Mouse (Mus musculus) embryonic facial prominence, embryonic 10.5 days (tissue): Measurements from ENCODE around the gene Hmga2. TPM values are rescaled to one million over a fixed set of nuclear protein-coding genes. Genes with fewer than 3 reads are reported as not detected.

ENCODE experiments used
- DNase-seq: peaks from one replicate; pipeline ENCODE4 v3.0.0-alpha.2; 2017; ENCODE audit warnings: low spot score
- H3K27ac ChIP-seq: fragments of 300-500 bp; sonication (generic); replicated peaks from 2 replicates; pipeline ENCODE4 v1.5.1; 2016; ENCODE audit warnings: mild to moderate bottlenecking
- H3K27me3 ChIP-seq: fragments of 300-500 bp; sonication (generic); replicated peaks from 2 replicates; pipeline ENCODE4 v1.6.1; 2016; ENCODE audit warnings: low read depth, mild to moderate bottlenecking; ENCODE audit not compliant: poor library complexity, severe bottlenecking
- H3K36me3 ChIP-seq: fragments of 300-500 bp; sonication (generic); replicated peaks from 2 replicates; pipeline ENCODE4 v1.6.1; 2016; ENCODE audit warnings: mild to moderate bottlenecking, moderate library complexity
- H3K4me1 ChIP-seq: fragments of 300-500 bp; sonication (generic); 2 replicates; pipeline ENCODE4 v1.6.1; 2016
- H3K4me3 ChIP-seq: fragments of 300-500 bp; sonication (generic); 2 replicates; pipeline ENCODE4 v1.5.1; 2016; ENCODE audit warnings: mild to moderate bottlenecking, moderate library complexity
- H3K9me3 ChIP-seq: fragments of 300-500 bp; sonication (generic); 2 replicates; pipeline ENCODE4 v1.6.1; 2016; ENCODE audit warnings: mild to moderate bottlenecking
- WGBS: fragments of 180-500 bp; shearing (Covaris S2); methylation state at CpG from one replicate; pipeline ENCODE4 v1.1.7; 2016; 5-methylcytosine and 5-hydroxymethylcytosine counted together
- polyA plus RNA-seq: library from polyadenylated mRNA; unstranded; fragments of >200 nt; fragmentation: Nextera tagmentation; extraction: Ambion mirVana; gene quantifications from 2 replicates; pipeline ENCODE4 v1.2.1, GENCODE M21; 2016

Hmga2 gene
- polyA plus RNA-seq, 1 experiment from 2014 or later: 94.0 TPM

DNA sequence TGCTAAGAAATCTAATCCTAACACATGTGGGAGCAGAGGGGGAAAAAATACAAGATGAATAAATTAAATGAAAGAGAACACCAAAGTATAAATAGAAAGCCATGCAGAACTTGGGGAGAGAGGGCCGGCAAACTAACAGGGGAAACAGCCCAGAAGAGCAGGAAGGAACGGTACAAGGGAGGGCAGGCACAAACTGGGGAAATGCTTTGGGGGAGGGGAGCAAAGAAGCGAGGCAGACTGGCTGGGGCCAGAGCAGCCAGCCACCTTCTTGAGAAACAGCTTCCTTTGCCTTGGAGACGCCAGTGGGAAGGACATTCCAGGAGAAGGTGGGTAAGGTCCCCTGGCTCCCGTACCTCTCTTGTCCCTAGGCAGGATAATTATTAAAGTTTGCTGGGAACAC, 14.5 kb downstream of the Hmga2 start:
- Histone ChIP-seq H3K27me3 (no peaks in the 10 kb centered on the region), H3K36me3 (peaks cover 95% of the 10 kb centered on the region), H3K9me3 (no peaks in the 10 kb centered on the region), H3K27ac (peak overlapping the region; percentile 26; the same call in 1 of the 2 replicates), H3K4me3 (no peak overlapping the region), H3K4me1 (peaks cover 16% of the 10 kb centered on the region)
- no peak for DNase-seq
- 36% methylated on average over 5 of the region's 5 CpGs for WGBS

- Histone ChIP-seq H3K27ac (no peak overlapping the region), H3K4me3 (no peak overlapping the region), H3K9me3 (no peaks in the 10 kb centered on the region), H3K4me1 (peaks cover 16% of the 10 kb centered on the region), H3K27me3 (no peaks in the 10 kb centered on the region), H3K36me3 (peaks cover 95% of the 10 kb centered on the region)
- no peak for DNase-seq
- WGBS: 85% methylated on average over 5 of the region's 5 CpGs
Measured at GRCm38 (mm10) chr10:120461301-120461700, 15.0 kb downstream of the Hmga2 start.

- Histone ChIP-seq H3K4me3 (no peak overlapping the region), H3K4me1 (peaks cover 16% of the 10 kb centered on the region), H3K27ac (no peak overlapping the region), H3K27me3 (no peaks in the 10 kb centered on the region), H3K9me3 (no peaks in the 10 kb centered on the region), H3K36me3 (peaks cover 95% of the 10 kb centered on the region)
- DNase-seq: no peak
- WGBS: 94% methylated on average over 8 of the region's 8 CpGs
Measured at GRCm38 (mm10) chr10:120458866-120459265, 17.4 kb downstream of the Hmga2 start.

GRCm38 (mm10) chr10:120449661-120450284, 26.5 kb downstream of the Hmga2 start:
- no peaks in the 10 kb centered on the region for H3K27me3 ChIP-seq
- no peak for DNase-seq
- peaks cover 94% of the 10 kb centered on the region for H3K36me3 ChIP-seq
- WGBS: 76% methylated on average over 19 of the region's 19 CpGs
- H3K27ac ChIP-seq: no peak overlapping the region
- H3K4me1 ChIP-seq: peaks cover 18% of the 10 kb centered on the region; the same call in 1 of the 2 replicates
- no peak overlapping the region for H3K4me3 ChIP-seq
- H3K9me3 ChIP-seq: no peaks in the 10 kb centered on the region

DNA sequence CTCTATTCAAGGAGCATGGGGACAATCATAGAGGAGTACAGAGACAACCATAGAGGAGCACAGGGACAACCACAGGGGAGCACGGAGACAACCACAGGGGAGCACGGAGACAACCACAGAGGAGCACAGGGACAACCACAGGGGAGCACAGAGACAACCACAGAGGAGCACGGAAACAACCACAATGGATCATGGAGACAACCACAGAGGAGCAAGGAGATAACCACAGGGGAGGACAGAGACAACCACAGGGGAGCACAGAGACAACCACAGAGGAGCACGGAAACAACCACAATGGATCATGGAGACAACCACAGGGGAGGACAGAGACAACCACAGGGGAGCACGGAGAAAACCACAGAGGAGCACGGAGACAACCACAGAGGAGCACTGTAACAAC, 29.5 kb downstream of the Hmga2 start:
- peaks cover 94% of the 10 kb centered on the region for H3K36me3 ChIP-seq
- no peak overlapping the region for H3K27ac ChIP-seq
- DNase-seq: no peak
- H3K27me3 ChIP-seq: no peaks in the 10 kb centered on the region
- no peak overlapping the region for H3K4me3 ChIP-seq
- 95% methylated on average over 6 of the region's 6 CpGs for WGBS
- H3K9me3 ChIP-seq: no peaks in the 10 kb centered on the region
- H3K4me1 ChIP-seq: peaks cover 22% of the 10 kb centered on the region

GRCm38 (mm10) chr10:120446206-120446605, 30.1 kb downstream of the Hmga2 start:
- no peak overlapping the region for H3K4me3 ChIP-seq
- H3K36me3 ChIP-seq: peaks cover 94% of the 10 kb centered on the region
- no peak overlapping the region for H3K27ac ChIP-seq
- DNase-seq: no peak
- H3K27me3 ChIP-seq: no peaks in the 10 kb centered on the region
- no peaks in the 10 kb centered on the region for H3K9me3 ChIP-seq
- 84% methylated on average over 9 of the region's 9 CpGs for WGBS
- H3K4me1 ChIP-seq: peaks cover 27% of the 10 kb centered on the region

- peaks cover 26% of the 10 kb centered on the region for H3K4me1 ChIP-seq
- H3K36me3 ChIP-seq: peaks cover 96% of the 10 kb centered on the region
- DNase-seq: no peak
- H3K4me3 ChIP-seq: no peak overlapping the region
- WGBS: 80% methylated on average over 9 of the region's 9 CpGs
- H3K9me3 ChIP-seq: no peaks in the 10 kb centered on the region
- H3K27me3 ChIP-seq: no peaks in the 10 kb centered on the region
- no peak overlapping the region for H3K27ac ChIP-seq
Measured at GRCm38 (mm10) chr10:120444463-120445070, 31.7 kb downstream of the Hmga2 start.

DNA sequence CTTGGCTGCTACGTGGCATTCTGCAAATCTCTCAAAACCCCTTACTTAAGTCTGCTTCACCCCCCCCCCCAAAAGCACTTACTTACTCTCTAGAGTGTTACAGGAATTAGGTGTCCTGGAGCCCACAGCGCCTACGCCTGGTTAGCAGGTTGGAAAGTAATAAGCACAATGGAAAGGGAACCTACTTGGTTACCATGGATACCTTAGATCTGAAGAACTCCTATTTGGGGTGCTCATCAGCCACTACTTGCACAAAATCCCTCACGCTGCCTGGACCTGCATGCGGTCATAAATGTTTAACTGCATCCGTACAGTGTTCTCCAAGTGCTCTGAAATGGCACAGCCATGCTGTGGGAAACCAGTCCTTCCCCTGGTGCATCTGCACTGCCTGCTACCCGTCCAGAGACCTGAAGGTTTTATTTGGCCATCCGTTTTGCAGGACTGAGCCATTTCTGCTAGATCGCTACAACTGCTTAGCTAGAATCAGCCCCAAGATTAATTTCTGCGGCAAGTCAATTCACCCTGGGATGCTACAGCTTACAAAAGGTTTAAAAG, 32.4 kb downstream of the Hmga2 start:
- no peak for DNase-seq

DNA sequence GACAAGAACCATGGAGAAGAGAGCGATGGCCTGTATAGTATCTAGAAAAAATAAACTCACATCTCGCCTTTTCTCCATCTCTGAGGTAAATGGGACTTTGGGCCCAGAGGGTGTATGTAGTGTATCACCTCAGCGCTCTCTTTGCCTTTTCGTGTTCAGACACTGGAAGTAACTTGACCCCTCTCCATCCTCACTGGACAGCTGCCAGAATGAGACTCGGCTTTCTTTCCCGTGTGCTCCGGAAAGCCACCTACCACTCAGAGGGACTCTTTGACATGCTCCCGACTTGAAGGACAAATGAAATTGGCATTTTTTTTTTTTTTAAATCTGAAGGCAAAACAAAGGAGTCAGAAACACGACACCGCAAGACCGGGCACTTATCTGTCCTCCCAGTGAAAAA, 35.0 kb downstream of the Hmga2 start:
- Histone ChIP-seq H3K4me3 (no peak overlapping the region), H3K4me1 (peaks cover 24% of the 10 kb centered on the region), H3K36me3 (peaks cover 98% of the 10 kb centered on the region), H3K9me3 (no peaks in the 10 kb centered on the region), H3K27ac (0 out of 2 replicates have a peak overlapping the region, but pooled peaks have one; percentile 51), H3K27me3 (no peaks in the 10 kb centered on the region)
- DNase-seq: no peak
- WGBS: 46% methylated on average over 11 of the region's 11 CpGs

More for the DNA sequence above, 32.4 kb downstream of the Hmga2 start:
- WGBS: 90% methylated on average over 10 of the region's 10 CpGs
- Histone ChIP-seq H3K9me3 (no peaks in the 10 kb centered on the region), H3K36me3 (peaks cover 96% of the 10 kb centered on the region), H3K27me3 (no peaks in the 10 kb centered on the region), H3K4me1 (peaks cover 19% of the 10 kb centered on the region), H3K4me3 (no peak overlapping the region), H3K27ac (no peak overlapping the region)

DNA sequence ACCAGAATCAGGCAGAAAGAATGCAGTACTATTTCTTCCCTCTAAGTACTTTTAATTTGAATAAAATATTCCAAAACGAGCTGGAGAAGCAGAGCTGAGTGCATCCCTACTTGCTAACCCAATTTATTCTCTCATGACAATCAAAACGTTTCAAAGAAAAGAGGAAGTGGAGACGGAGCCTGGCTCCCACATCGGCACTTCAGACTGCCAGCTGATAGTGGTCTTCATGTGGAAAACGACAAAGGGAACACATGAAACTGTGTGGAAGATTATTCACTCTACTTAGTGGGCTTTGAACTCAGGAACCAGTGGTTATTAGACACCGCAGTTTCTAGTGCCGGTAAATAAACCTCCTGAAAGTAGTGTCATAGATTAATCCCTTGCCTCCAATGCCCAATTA, 41.8 kb downstream of the Hmga2 start:
- Histone ChIP-seq H3K9me3 (no peaks in the 10 kb centered on the region), H3K27me3 (no peaks in the 10 kb centered on the region), H3K27ac (no peak overlapping the region), H3K4me1 (peaks cover 54% of the 10 kb centered on the region), H3K4me3 (no peak overlapping the region), H3K36me3 (peaks cover 92% of the 10 kb centered on the region)
- DNase-seq: no peak
- WGBS: 67% methylated on average over 7 of the region's 7 CpGs

- no peaks in the 10 kb centered on the region for H3K27me3 ChIP-seq
- 67% methylated on average over 5 of the region's 5 CpGs for WGBS
- 0 out of 2 replicates have a peak overlapping the region, but pooled peaks have one; percentile 42 for H3K27ac ChIP-seq
- H3K4me3 ChIP-seq: no peak overlapping the region
- H3K9me3 ChIP-seq: no peaks in the 10 kb centered on the region
- H3K4me1 ChIP-seq: peaks cover 64% of the 10 kb centered on the region
- DNase-seq: no peak
- peaks cover 92% of the 10 kb centered on the region for H3K36me3 ChIP-seq
Measured at GRCm38 (mm10) chr10:120433463-120433815, 42.8 kb downstream of the Hmga2 start.

DNA sequence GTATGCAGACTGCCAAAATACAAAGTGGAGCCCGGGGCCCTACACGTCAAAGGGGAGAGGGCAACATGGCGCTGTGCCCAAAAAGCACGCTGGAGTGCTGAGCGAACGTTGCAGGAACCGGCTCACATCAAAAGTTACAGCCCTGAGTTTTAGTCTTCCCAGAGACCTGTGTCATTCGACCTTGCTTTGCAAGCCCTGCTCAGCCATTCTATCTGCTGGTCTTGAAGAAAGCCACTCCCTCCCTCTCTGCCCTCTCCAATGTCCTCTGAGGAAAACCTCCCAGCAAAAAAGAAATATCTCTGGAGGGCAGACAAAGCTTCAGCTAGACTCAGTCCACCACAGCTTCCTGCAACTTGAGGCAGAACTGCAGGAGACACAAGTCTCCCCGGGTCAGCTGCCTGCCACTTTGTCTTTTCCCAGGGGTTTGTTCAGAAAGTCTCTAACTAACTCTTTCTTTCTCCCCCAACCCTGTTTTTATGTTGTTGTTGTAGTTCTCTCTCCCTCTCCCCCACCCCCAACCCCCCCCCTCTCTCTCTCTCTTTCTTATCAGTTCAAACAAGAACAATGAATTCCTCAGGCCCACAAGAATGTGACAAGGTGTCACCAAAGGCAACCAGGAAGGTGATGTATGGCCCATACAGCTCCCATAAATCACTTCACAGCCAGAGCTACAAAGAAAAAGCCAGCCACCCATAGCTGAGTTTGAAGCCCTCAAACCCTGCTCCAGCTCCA, 43.4 kb downstream of the Hmga2 start:
- Histone ChIP-seq H3K4me1 (peaks cover 69% of the 10 kb centered on the region), H3K27ac (peak overlapping the region; percentile 42), H3K4me3 (no peak overlapping the region), H3K36me3 (peaks cover 92% of the 10 kb centered on the region), H3K9me3 (no peaks in the 10 kb centered on the region), H3K27me3 (no peaks in the 10 kb centered on the region)
- no peak for DNase-seq
- 65% methylated on average over 9 of the region's 9 CpGs for WGBS
